In the genomic region with DNA sequence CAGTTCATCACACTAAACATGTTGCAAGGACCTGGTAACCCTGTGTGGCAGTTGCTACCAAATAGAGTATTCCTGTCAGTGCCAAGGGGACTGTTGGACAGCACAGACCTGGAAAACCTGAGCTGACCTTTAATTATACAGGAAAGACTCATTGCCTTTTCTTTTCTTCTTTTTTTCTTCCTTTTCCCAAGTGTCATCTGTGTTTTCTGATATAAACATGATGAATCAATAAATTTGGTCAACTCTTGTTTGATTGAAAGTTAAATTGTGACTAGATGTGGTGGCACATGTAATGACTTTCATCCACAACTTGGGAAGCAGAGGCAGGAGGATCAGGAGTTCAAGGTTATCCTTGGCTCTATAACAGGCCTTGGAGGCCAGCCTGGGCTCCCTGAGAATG, we compare ENCODE assay signal across 17 mouse cellular contexts.
DNase-seq lines count a peak whose midpoint lies in the region; TF ChIP-seq lines count a peak whose summit lies in the region.
"Had no signal": no experiment of that assay in that cellular context is flagged by ENCODE, and none has a peak within 500 bp of the region (broad histone marks: within the 10 kb centered on the region; RNA-seq: fewer than 3 reads in every experiment).

No protein-coding gene starts in this region.

- intact Hi-C loops in heart, postnatal 25 days (cut with DNase I), result no loop called here

- H3K79me2 ChIP-seq in liver, adult 2 months (ENCODE audit: control insufficient read depth, insufficient read depth, low read length), result no peaks in the 10 kb centered on the region

- peaks cover 6% of the 10 kb centered on the region for H3K4me1 ChIP-seq in liver, adult 2 months (ENCODE audit: control insufficient read depth, insufficient read depth, low read length)

- DNase-seq in heart, adult 11 months, result peak; percentile 7
- DNase-seq in heart, postnatal 25 days (ENCODE audit: low spot score), result no peak
- peak; percentile 96 for DNase-seq in liver, adult 2 months (ENCODE audit: extremely low read depth, low read depth, low spot score)
- no peak for DNase-seq in liver
- DNase-seq: adrenal gland, adult 2 months; adrenal gland, adult 8-10 months; adrenal gland, postnatal 10 days; adrenal gland, postnatal 14 days; adrenal gland, postnatal 25 days; adrenal gland, postnatal 36 days; B cell, adult 2 months; cerebellum, adult 11 months; cerebellum, adult 11-12 months; cerebellum, adult 18-20 months had no signal

- no peak overlapping the region for H3K27ac ChIP-seq in liver, adult 2 months (replicated peaks; ENCODE audit: insufficient read depth, low read depth, low read length)

- no peak for TF ChIP-seq POLR2A in liver, adult 2 months (IDR thresholded peaks at IDR 0.05; ENCODE audit: extremely low read depth, insufficient read depth, low read length)

- no peak overlapping the region for H3K4me3 ChIP-seq in liver, adult 2 months (ENCODE audit: insufficient read depth, low read depth, low read length)

- TF ChIP-seq CTCF in liver, adult 2 months (IDR thresholded peaks at IDR 0.05; ENCODE audit: low read depth, low read length), result no peak

- H3K36me3 ChIP-seq in liver, adult 2 months (ENCODE audit: control insufficient read depth, insufficient read depth, low read length), result no peaks in the 10 kb centered on the region
- H3K36me3 ChIP-seq: G1E had no signal

- H3K9ac ChIP-seq in liver, adult 2 months (ENCODE audit: low read depth, low read length), result no peak overlapping the region

- no peaks in the 10 kb centered on the region for H3K27me3 ChIP-seq in liver, adult 2 months (ENCODE audit: control insufficient read depth, insufficient read depth, low read length)
- H3K27me3 ChIP-seq: CH12.LX, Patski had no signal

Comparison
In these comparisons a context has a peak if more than half of its experiments do, and no peak if none do; other contexts are left out.
1. DNase-seq: peak in heart, adult 11 months (single experiment) and liver, adult 2 months (single experiment); none in heart, postnatal 25 days (single experiment) and liver (single experiment).